Mouse (Mus musculus) right cerebral cortex, postnatal 36 days (tissue): Measurements from ENCODE around the gene Olfr773.
"Not testable (repeated sequence)": the region's sequence is repeated elsewhere in the genome, so short reads cannot be mapped to it uniquely, and the experiment has no call there.

Experiments used
- DNase-seq, 2 experiments: peaks; one replicate each; pipeline ENCODE4 v3.0.0; 2022; ENCODE audit warnings: low spot score in 2 of 2, mixed read lengths in 1 of 2

The Olfr773 gene

DNA sequence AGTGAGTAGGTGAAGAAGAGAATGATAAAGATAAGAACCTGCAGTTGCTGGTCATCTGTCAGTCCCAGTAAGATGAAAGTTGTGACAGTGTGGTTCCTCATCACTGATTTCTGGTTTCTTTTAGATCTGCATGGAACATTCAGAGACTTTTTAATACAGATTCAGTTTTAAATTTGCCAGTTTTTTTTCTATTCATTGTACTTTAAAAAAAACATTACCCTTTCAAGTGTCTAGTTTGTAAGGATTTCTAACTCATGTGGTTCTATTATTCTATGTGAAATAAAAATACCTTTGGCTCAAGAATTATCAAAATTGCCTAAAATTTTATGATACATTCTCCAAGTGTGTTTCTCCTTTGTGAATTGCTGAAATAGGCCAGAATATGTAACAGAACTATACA, at the start of gene Olfr773:
TSS of gene Olfr773 (minus strand) at position 101 of the 400 bp plus-strand sequence.
- not testable (repeated sequence) for DNase-seq

DNA sequence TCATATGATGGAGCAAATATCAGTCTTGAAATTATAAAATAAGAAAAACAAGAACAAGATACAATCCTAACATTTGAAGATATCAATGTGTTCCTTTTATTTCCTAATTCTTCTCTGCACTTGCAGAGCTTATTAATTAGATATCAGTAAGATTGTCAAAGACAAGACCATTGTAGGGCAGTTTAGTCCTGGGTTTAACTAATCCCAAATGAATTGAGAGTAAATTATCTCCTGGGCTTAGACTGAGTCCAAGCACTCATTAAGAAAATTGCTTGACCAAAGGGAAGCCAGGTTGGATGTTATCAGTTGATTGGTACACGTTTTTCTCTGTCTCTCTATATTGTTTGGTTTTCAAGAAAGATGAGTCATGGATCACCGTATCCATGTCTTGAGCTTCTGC, 48.7 kb upstream of the Olfr773 start, which contains the start of gene Olfr774:
TSS of gene Olfr774 (plus strand) at position 301 of the 400 bp plus-strand sequence.
- DNase-seq: no peak

DNA sequence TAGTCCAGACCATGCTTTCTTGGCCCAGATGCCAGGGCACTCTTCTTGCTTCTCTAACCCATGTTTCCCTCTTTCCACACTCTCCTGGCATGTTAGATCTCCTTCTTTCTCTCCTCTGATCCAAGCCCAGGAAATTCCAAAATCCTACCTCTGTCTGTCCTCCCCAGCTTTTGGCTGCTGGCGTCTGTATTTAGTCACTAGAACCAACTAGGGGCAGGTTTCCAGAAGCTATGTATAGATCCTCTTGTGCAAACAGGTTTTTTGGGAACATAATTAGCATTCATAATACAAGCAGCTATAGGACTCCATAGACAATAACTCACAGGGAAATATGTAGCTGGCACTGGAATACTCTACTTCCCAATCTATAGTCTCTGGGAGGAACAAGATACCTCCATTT, 43.5 kb upstream of the Olfr773 start:
- no peak for DNase-seq

DNA sequence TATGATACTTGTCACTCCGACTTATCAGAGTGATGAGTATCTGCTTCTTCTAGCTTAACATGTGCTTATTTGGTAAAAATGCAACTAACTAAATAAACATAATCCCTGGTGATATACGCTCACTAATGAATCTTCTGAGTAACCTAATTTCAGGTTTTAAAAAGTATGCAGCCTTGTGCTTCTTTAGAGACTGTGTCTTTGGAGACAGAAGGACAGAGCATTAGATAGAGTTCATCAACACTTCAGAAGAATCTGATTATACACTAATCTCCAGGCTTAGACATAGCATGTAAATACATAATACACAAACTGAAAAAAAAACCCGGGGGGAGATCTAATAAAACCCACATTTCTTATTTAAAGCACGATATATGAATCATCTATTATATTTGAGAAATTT, 9.4 kb downstream of the Olfr773 start, which contains the start of gene Olfr772:
TSS of gene Olfr772 (minus strand) at position 101 of the 400 bp plus-strand sequence.
- not testable (repeated sequence) for DNase-seq

DNA sequence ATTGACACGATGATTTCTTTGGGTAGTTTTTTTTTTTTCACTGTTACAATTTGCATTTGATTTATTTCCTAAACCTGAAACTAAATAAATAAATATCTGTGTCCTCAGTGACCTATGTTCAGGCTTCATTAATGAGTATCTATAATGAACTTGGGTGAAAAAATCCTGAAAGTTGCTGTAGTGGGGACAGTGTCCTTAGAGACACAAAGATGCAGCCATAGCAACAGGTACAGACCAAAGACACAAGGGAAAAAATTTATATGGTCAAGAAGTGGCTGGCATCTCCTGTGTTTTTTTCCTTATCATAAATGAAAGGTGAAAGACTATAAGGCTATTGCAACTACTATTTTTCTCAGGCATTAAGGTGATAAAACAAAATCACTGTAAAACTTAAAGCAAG, 22.6 kb downstream of the Olfr773 start, which contains the start of gene Olfr771:
TSS of gene Olfr771 (minus strand) at position 101 of the 400 bp plus-strand sequence.
- DNase-seq: no peak

DNA sequence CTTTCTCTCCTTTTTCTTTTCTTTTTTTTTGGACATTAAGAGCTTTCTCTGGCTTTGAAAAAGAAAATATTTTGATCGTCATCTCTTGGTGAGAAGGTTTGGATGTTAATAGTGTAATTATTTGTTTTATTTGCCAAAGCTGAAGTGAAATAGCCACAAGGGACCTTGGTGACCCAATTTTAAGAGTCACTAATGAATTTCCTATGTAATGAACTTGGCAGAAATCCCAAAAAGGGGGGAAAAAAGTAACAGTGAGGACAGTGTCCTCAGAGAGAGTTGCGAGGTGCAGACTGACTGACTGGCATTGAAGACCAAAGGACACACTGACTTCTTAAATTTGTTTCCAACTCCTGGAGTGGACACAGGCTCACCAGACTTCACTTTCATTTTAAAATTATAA, 48.3 kb downstream of the Olfr773 start, which contains the start of gene Olfr770:
TSS of gene Olfr770 (minus strand) at position 101 of the 400 bp plus-strand sequence.
- DNase-seq: no peak
